Mouse (Mus musculus) CH12.LX (cell line): ENCODE data around the gene Celf2. TPM values are rescaled to one million over a fixed set of nuclear protein-coding genes. Genes with fewer than 3 reads are reported as not detected.

Source experiments
- DNase-seq: peaks from one replicate; pipeline ENCODE4 v3.0.0-alpha.2; 2013; ENCODE audit errors: extremely low read depth
- H3K27ac ChIP-seq: 2 replicates; pipeline ENCODE4 v1.5.1; 2012; ENCODE audit warnings: low read depth, mild to moderate bottlenecking, control low read depth, moderate library complexity; ENCODE audit not compliant: insufficient read depth
- H3K27me3 ChIP-seq: replicated peaks from 2 replicates; pipeline ENCODE3; 2012; ENCODE audit warnings: inconsistent platforms
- H3K36me3 ChIP-seq, 2 experiments: replicated peaks in 1 of 2; 2 replicates each; pipeline versions ENCODE3 to v1.6.1; 2012; ENCODE audit warnings: inconsistent platforms in 1 of 2, low read length in 1 of 2, mild to moderate bottlenecking in 1 of 2, mixed read lengths in 1 of 2, moderate library complexity in 1 of 2; ENCODE audit not compliant: control insufficient read depth in 1 of 2, insufficient read depth in 1 of 2
- H3K4me1 ChIP-seq, 2 experiments: 2 replicates each; pipeline ENCODE4 v1.6.1; 2012; ENCODE audit warnings: inconsistent platforms in 1 of 2, moderate library complexity in 1 of 2; ENCODE audit not compliant: insufficient read depth in 2 of 2, control insufficient read depth in 1 of 2
- H3K4me2 ChIP-seq: 2 replicates; pipeline ENCODE4 v1.6.1; 2012; ENCODE audit warnings: low read depth, mild to moderate bottlenecking, control low read depth; ENCODE audit not compliant: poor library complexity, insufficient read depth, severe bottlenecking
- H3K4me3 ChIP-seq, 3 experiments: fragments of 150-350 bp in 1 of 3; sonication (generic) in 1 of 3; replicated peaks in 1 of 3; 2 replicates each; pipeline versions ENCODE3 to v1.5.1; 2011 to 2012; ENCODE audit warnings: low read depth in 2 of 3, low read length in 2 of 3, mild to moderate bottlenecking in 2 of 3, moderate library complexity in 2 of 3, control low read depth in 1 of 3, improper control_type of control experiment in 1 of 3, inconsistent platforms in 1 of 3, mixed read lengths in 1 of 3; ENCODE audit not compliant: poor library complexity in 1 of 3
- H3K79me2 ChIP-seq: replicated peaks from 2 replicates; pipeline ENCODE4 v1.6.1; 2012; ENCODE audit warnings: mild to moderate bottlenecking, moderate library complexity; ENCODE audit not compliant: control insufficient read depth, poor library complexity, insufficient read depth, severe bottlenecking; ENCODE audit errors: extremely low read depth
- H3K9ac ChIP-seq: 2 replicates; pipeline ENCODE4 v1.6.1; 2012; ENCODE audit warnings: low read depth, mild to moderate bottlenecking, control low read depth, moderate library complexity; ENCODE audit not compliant: insufficient read depth
- H3K9me3 ChIP-seq: replicated peaks from 2 replicates; pipeline ENCODE3; 2012; ENCODE audit warnings: low read length, inconsistent platforms, mixed read lengths
- BHLHE40 ChIP-seq: IDR thresholded peaks from 2 replicates; pipeline ENCODE4 v1.6.1; 2011; ENCODE audit warnings: mild to moderate bottlenecking, low read depth, low read length, improper control_type of control experiment
- CHD1 ChIP-seq: IDR thresholded peaks from 2 replicates; pipeline ENCODE4 v1.6.1; 2012; ENCODE audit warnings: low read depth, low read length, improper control_type of control experiment, inconsistent platforms
- CTCF ChIP-seq, 2 experiments: IDR thresholded peaks in 1 of 2; conservative IDR thresholded peaks in 1 of 2; 2 replicates each; pipeline ENCODE4 v1.5.1; 2011 to 2012; ENCODE audit warnings: low read depth in 2 of 2, low read length in 2 of 2, improper control_type of control experiment in 1 of 2, inconsistent platforms in 1 of 2, mild to moderate bottlenecking in 1 of 2, moderate library complexity in 1 of 2
- EP300 ChIP-seq: IDR thresholded peaks from 2 replicates; pipeline ENCODE4 v1.6.1; 2011; ENCODE audit warnings: low read length, improper control_type of control experiment
- ETS1 ChIP-seq: conservative IDR thresholded peaks from 2 replicates; pipeline ENCODE4 v1.6.1; 2012; ENCODE audit warnings: low read depth, mild to moderate bottlenecking, inconsistent platforms, low read length, improper control_type of control experiment, moderate library complexity
- GABPA ChIP-seq: IDR thresholded peaks from 2 replicates; pipeline ENCODE4 v1.6.1; 2012; ENCODE audit warnings: low read depth, low read length, improper control_type of control experiment, inconsistent platforms; ENCODE audit not compliant: insufficient replicate concordance
- JUN ChIP-seq: IDR thresholded peaks from 2 replicates; pipeline ENCODE4 v1.6.1; 2011; ENCODE audit warnings: low read depth, mild to moderate bottlenecking, low read length, improper control_type of control experiment, moderate library complexity; ENCODE audit not compliant: insufficient read depth
- KAT2A ChIP-seq: IDR thresholded peaks from 2 replicates; pipeline ENCODE4 v1.6.1; 2012; ENCODE audit warnings: low read length, improper control_type of control experiment, inconsistent platforms; ENCODE audit not compliant: insufficient replicate concordance
- MAFK ChIP-seq: IDR thresholded peaks from 2 replicates; pipeline ENCODE4 v1.6.1; 2011; ENCODE audit warnings: low read length, improper control_type of control experiment; ENCODE audit not compliant: insufficient replicate concordance
- MAX ChIP-seq: IDR thresholded peaks from 2 replicates; pipeline ENCODE4 v1.6.1; 2011; ENCODE audit warnings: low read length, improper control_type of control experiment
- MAZ ChIP-seq: IDR thresholded peaks from 2 replicates; pipeline ENCODE4 v1.6.1; 2012; ENCODE audit warnings: low read depth, mild to moderate bottlenecking, inconsistent platforms, low read length, improper control_type of control experiment, moderate library complexity
- MEF2A ChIP-seq: IDR thresholded peaks from 2 replicates; pipeline ENCODE4 v1.6.1; 2014; ENCODE audit warnings: low read depth, mild to moderate bottlenecking, inconsistent platforms, low read length, improper control_type of control experiment, borderline replicate concordance
- MXI1 ChIP-seq: IDR thresholded peaks from 2 replicates; pipeline ENCODE4 v1.6.1; 2011; ENCODE audit warnings: mild to moderate bottlenecking, low read depth, low read length, improper control_type of control experiment
- MYC ChIP-seq: IDR thresholded peaks from 2 replicates; pipeline ENCODE4 v1.6.1; 2011; ENCODE audit warnings: low read depth, mild to moderate bottlenecking, improper control_type of control experiment, low read length
- NRF1 ChIP-seq: IDR thresholded peaks from 2 replicates; pipeline ENCODE4 v1.6.1; 2014; ENCODE audit warnings: low read depth, mild to moderate bottlenecking, inconsistent platforms, low read length, improper control_type of control experiment, moderate library complexity
- PAX5 ChIP-seq: IDR thresholded peaks from 2 replicates; pipeline ENCODE4 v1.6.1; 2012; ENCODE audit warnings: low read length, inconsistent platforms, mixed read lengths
- POLR2AphosphoS2 ChIP-seq: IDR thresholded peaks from 2 replicates; pipeline ENCODE4 v1.6.1; 2011; ENCODE audit warnings: low read depth, low read length, improper control_type of control experiment
- RAD21 ChIP-seq: IDR thresholded peaks from 2 replicates; pipeline ENCODE4 v1.6.1; 2011; ENCODE audit warnings: low read depth, mild to moderate bottlenecking, low read length, improper control_type of control experiment, moderate library complexity
- RCOR1 ChIP-seq: conservative IDR thresholded peaks from 2 replicates; pipeline ENCODE4 v1.6.1; 2012; ENCODE audit warnings: low read depth, mild to moderate bottlenecking, inconsistent platforms, low read length, improper control_type of control experiment
- SIN3A ChIP-seq: IDR thresholded peaks from 2 replicates; pipeline ENCODE4 v1.6.1; 2012; ENCODE audit warnings: low read length, improper control_type of control experiment, inconsistent platforms
- TBP ChIP-seq: conservative IDR thresholded peaks from 2 replicates; pipeline ENCODE4 v1.6.1; 2011; ENCODE audit warnings: low read depth, low read length, improper control_type of control experiment
- USF1 ChIP-seq: IDR thresholded peaks from 2 replicates; pipeline ENCODE4 v1.6.1; 2014; ENCODE audit warnings: low read depth, mild to moderate bottlenecking, inconsistent platforms, low read length, improper control_type of control experiment
- ZMIZ1 ChIP-seq: IDR thresholded peaks from 2 replicates; pipeline ENCODE4 v1.6.1; 2012; ENCODE audit warnings: low read depth, mild to moderate bottlenecking, inconsistent platforms, low read length, improper control_type of control experiment
- dilution Hi-C: fragments of 300-500 bp; cut with MboI; formaldehyde crosslinking; loops from 2 replicates; pipeline ENCODE4 v1.14.3; 2020; ENCODE audit warnings: low sequenced_read_pairs; ENCODE audit not compliant: extremely low pct_unique_long_range_greater_than_20kb, extremely low pct_ligation_motif_present
- in situ Hi-C: fragments of 300-500 bp; cut with MboI; formaldehyde crosslinking; loops from 3 replicates; pipeline ENCODE4 v1.14.3; 2019; ENCODE audit warnings: low sequenced_read_pairs, low pct_ligation_motif_present, low pct_unique_long_range_greater_than_20kb, mixed read lengths
- polyA plus RNA-seq: library from polyadenylated mRNA; unstranded; fragments of >175 nt; gene quantifications from 2 replicates; pipeline ENCODE4 v1.2.1, GENCODE M21; 2012; ENCODE audit warnings: low read depth; ENCODE audit not compliant: insufficient read length
- total RNA-seq, 2 experiments: library from RNA; depleted of rRNA; stranded (reverse); fragments of 300-350 nt in 1 of 2; fragments of >200 nt in 1 of 2; gene quantifications; 2 replicates each; pipeline ENCODE4 v1.2.3; 2012 to 2014

Gene Celf2
- total and polyA plus RNA-seq, 3 experiments, result 51.0 to 143 (median 103) TPM

- in situ Hi-C loops (no loop called here), dilution Hi-C loops (no loop called here)
- Histone ChIP-seq H3K36me3 (no peaks in the 10 kb centered on the region), H3K79me2 (no peaks in the 10 kb centered on the region), H3K9me3 (no peaks in the 10 kb centered on the region), H3K27ac (no peak overlapping the region), H3K4me3 (no peak overlapping the region), H3K27me3 (no peaks in the 10 kb centered on the region), H3K4me2 (no peak overlapping the region; the same call in 1 of the 2 replicates), H3K9ac (no peak overlapping the region), H3K4me1 (peaks cover 2 to 30% of the 10 kb centered on the region in 2 experiments; a peak in 2 of 4 replicates)
- no peak for TF ChIP-seq PAX5
- TF ChIP-seq NRF1, result no peak
- 0 out of 2 replicates have a peak, but pooled peaks have one; percentile 5 for TF ChIP-seq BHLHE40
- no peak for TF ChIP-seq MAFK
- no peak for TF ChIP-seq USF1
- TF ChIP-seq ETS1, result no peak
- peak; percentile 21 for DNase-seq
Observed at GRCm38 (mm10) chr2:7237283-7237682, 272.1 kb downstream of the Celf2 start.

DNA sequence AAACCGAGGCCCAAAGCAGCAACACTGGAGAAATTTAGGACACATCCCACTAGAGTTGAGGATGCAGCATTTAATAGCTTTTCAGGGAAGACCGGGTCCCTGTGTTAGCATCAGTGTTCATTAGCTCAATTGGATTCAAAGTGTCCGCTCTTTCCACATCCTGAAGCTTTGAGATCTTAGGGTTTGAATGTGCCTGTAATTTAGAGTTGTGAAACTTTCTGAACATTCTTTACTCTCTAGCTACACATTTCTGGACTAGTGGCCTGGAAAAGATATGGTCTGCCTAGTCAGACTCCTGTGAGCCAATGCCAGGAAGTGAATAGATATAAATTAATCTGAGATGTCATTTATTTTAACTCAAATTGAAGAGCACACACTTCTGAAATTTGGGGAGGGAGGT is 272.9 kb downstream of the Celf2 start:
- Histone ChIP-seq H3K9ac (no peak overlapping the region), H3K36me3 (no peaks in the 10 kb centered on the region), H3K4me1 (peaks cover 2 to 22% of the 10 kb centered on the region in 2 experiments; a peak in 2 of 4 replicates), H3K4me2 (no peak overlapping the region), H3K9me3 (no peaks in the 10 kb centered on the region), H3K27me3 (no peaks in the 10 kb centered on the region), H3K79me2 (no peaks in the 10 kb centered on the region), H3K4me3 (no peak overlapping the region), H3K27ac (no peak overlapping the region)
- in situ Hi-C loops, result no loop called here
- dilution Hi-C loops, result no loop called here
- TF ChIP-seq KAT2A (no peak), GABPA (no peak)
- DNase-seq, result no peak

DNA sequence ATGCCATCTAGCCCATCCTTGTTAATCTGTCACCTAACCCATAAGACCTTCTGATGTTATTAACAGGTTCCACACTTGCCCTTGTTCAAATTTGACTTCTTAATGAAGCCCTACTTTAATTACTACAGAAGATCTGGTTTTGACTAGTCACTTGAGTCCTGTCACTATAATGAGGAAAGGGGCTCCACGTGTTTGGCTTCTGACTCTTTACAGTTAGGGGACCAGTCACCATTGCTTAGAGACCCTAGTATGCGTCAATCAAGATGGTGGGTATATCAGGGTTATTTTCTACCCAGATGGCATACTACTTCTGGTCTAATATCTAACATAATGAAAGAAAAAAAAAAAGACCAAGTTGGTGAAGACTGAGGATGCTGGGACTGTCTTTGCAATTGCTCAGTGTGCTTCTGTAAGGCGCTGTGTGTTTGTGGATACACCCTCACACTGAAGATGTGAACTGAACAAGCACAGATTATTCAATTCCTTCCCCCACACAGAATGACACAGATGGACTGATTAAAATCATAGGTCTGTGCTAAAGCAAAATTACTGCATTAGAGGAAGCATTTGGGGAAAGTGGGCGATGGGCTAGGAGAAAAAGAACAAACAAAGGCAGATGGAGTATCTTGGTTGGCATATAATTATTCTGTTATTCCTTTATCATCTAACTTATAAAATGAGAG is 274.2 kb downstream of the Celf2 start:
- dilution Hi-C loops, result no loop called here
- no peak overlapping the region for H3K9ac ChIP-seq
- H3K36me3 ChIP-seq, result no peaks in the 10 kb centered on the region
- H3K27me3 ChIP-seq, result no peaks in the 10 kb centered on the region
- TF ChIP-seq USF1 (no peak), SIN3A (no peak), NRF1 (no peak), TBP (no peak), MXI1 (no peak), RAD21 (no peak), EP300 (no peak), MEF2A (no peak), BHLHE40 (no peak), CTCF (conservative IDR thresholded peaks at IDR 0.05 in 1 of 2, IDR thresholded peaks at IDR 0.05 in 1 of 2; ENCODE audit: low read depth in 2 of 2, low read length in 2 of 2) (no peak), ZMIZ1 (no peak), ETS1 (no peak), RCOR1 (no peak), PAX5 (no peak), MAX (no peak), JUN (no peak), MYC (no peak), MAZ (no peak), CHD1 (no peak), POLR2AphosphoS2 (no peak)
- peaks cover under 1 to 10% of the 10 kb centered on the region in 2 experiments; a peak in 1 of 4 replicates for H3K4me1 ChIP-seq
- H3K4me3 ChIP-seq, result no peak overlapping the region
- DNase-seq, result no peak
- no peaks in the 10 kb centered on the region for H3K9me3 ChIP-seq
- no peaks in the 10 kb centered on the region for H3K79me2 ChIP-seq
- in situ Hi-C loops, result no loop called here
- no peak overlapping the region for H3K27ac ChIP-seq
- no peak overlapping the region for H3K4me2 ChIP-seq
